Mouse (Mus musculus) intestine, embryonic 16.5 days (tissue): ENCODE results near the gene Nkiras2. TPM values are rescaled to one million over a fixed set of nuclear protein-coding genes. Genes with fewer than 3 reads are reported as not detected.
A peak's percentile ranks its signal among the peaks of the same experiment; 100 is the strongest.
"Not testable (repeated sequence)": the region's sequence is repeated elsewhere in the genome, so short reads cannot be mapped to it uniquely, and the experiment has no call there.

ENCODE experiments used
- ATAC-seq: fragments of 200-750 bp; cut with Nextera tagmentation; 2 replicates; pipeline ENCODE4 v1.8.0; 2017; ENCODE audit warnings: moderate TSS enrichment, moderate library complexity
- H3K27ac ChIP-seq: fragments of 300-500 bp; sonication (generic); 2 replicates; pipeline ENCODE4 v1.5.1; 2014; ENCODE audit warnings: mild to moderate bottlenecking, low read length
- H3K27me3 ChIP-seq: fragments of 300-500 bp; sonication (generic); replicated peaks from 2 replicates; pipeline ENCODE4 v1.6.1; 2014; ENCODE audit warnings: low read length, control low read depth, mixed read lengths; ENCODE audit not compliant: control insufficient read depth, insufficient read depth
- H3K36me3 ChIP-seq: fragments of 300-500 bp; sonication (generic); 2 replicates; pipeline ENCODE4 v1.6.1; 2014; ENCODE audit warnings: low read length, control low read depth; ENCODE audit not compliant: control insufficient read depth, insufficient read depth
- H3K4me1 ChIP-seq: fragments of 300-500 bp; sonication (generic); 2 replicates; pipeline ENCODE4 v1.6.1; 2014; ENCODE audit warnings: low read length, control low read depth, mixed read lengths; ENCODE audit not compliant: control insufficient read depth, insufficient read depth
- H3K4me2 ChIP-seq: fragments of 300-500 bp; sonication (generic); 2 replicates; pipeline ENCODE4 v1.6.1; 2014; ENCODE audit warnings: low read depth, low read length, control low read depth
- H3K4me3 ChIP-seq: fragments of 300-500 bp; sonication (generic); 2 replicates; pipeline ENCODE4 v1.5.1; 2014; ENCODE audit warnings: mild to moderate bottlenecking, low read length
- H3K9ac ChIP-seq: fragments of 300-500 bp; sonication (generic); 2 replicates; pipeline ENCODE4 v1.6.1; 2014; ENCODE audit warnings: low read depth, low read length
- H3K9me3 ChIP-seq: fragments of 300-500 bp; sonication (generic); 2 replicates; pipeline ENCODE4 v1.6.1; 2016; ENCODE audit warnings: low read length, control low read depth; ENCODE audit not compliant: control insufficient read depth
- WGBS: fragments of 180-500 bp; shearing (Covaris S2); extraction: QIAGEN DNeasy Blood & Tissue Kit; methylation state at CpG from one replicate; pipeline ENCODE4 v1.1.7; 2014; 5-methylcytosine and 5-hydroxymethylcytosine counted together
- polyA plus RNA-seq: library from polyadenylated mRNA; unstranded; fragments of >200 nt; fragmentation: Nextera tagmentation; extraction: Ambion mirVana; gene quantifications from 2 replicates; pipeline ENCODE4 v1.2.1, GENCODE M21; 2015

The Nkiras2 gene
- polyA plus RNA-seq, 1 experiment from 2014 or later: 80.8 TPM

- no peak overlapping the region for H3K4me2 ChIP-seq
- ATAC-seq: no peak
- H3K4me1 ChIP-seq: 0 out of 2 replicates have a peak, but pooled peaks cover 2% of the 10 kb centered on the region
- 0 out of 2 replicates have a peak overlapping the region, but pooled peaks have one; percentile 12 for H3K9ac ChIP-seq
- no peak overlapping the region for H3K27ac ChIP-seq
- peaks cover 3% of the 10 kb centered on the region; the same call in 1 of the 2 replicates for H3K36me3 ChIP-seq
- no peaks in the 10 kb centered on the region for H3K27me3 ChIP-seq
- WGBS: 77% methylated on average over 8 of the region's 8 CpGs
- no peaks in the 10 kb centered on the region for H3K9me3 ChIP-seq
- H3K4me3 ChIP-seq: no peak overlapping the region
These were observed 41.0 kb upstream of the Nkiras2 start for GRCm38 (mm10) chr11:100577852-100578599.

DNA sequence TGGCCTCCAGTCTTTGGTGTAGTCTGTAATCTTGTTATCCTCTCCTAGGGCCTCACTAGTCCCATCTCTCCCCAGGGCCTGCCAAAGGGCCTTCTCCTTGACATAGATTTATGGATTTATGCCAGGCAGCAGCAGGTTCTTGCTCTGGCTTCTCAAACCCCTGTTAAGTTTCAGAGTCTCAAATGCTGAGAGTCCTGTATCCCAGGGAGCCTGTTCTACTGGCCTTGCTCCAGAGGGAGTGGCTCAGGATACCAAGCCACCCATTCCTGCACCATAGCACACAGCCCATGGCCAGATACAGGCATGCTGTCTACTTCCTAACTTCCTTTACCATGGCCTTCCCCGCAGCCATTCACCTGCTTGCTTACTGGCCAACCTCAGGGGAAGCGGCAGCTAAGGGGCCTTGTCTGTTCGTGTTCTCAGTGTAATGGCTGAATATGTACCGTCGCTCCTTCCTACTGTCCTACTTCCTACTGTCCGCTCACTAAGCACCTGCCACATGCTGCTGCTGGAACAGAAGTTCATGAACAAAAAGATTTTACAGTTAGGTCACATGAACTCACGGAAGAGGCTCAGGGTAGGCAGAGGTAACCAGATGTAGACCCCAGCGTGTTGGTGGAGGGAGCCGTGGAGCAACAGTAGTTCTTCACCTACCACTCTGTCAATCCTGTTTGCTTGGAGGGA lies 39.8 kb upstream of the Nkiras2 start:
- H3K4me1 ChIP-seq: 0 out of 2 replicates have a peak, but pooled peaks cover 2% of the 10 kb centered on the region
- no peak for ATAC-seq
- H3K9me3 ChIP-seq: no peaks in the 10 kb centered on the region
- WGBS: 91% methylated on average over 9 of the region's 9 CpGs
- no peak overlapping the region for H3K9ac ChIP-seq
- H3K36me3 ChIP-seq: peaks cover 7% of the 10 kb centered on the region; the same call in 1 of the 2 replicates
- H3K4me2 ChIP-seq: no peak overlapping the region
- H3K27ac ChIP-seq: no peak overlapping the region
- no peaks in the 10 kb centered on the region for H3K27me3 ChIP-seq
- H3K4me3 ChIP-seq: no peak overlapping the region

GRCm38 (mm10) chr11:100580275-100580674 lies 38.8 kb upstream of the Nkiras2 start:
- Histone ChIP-seq H3K9ac (no peak overlapping the region), H3K27ac (no peak overlapping the region), H3K9me3 (no peaks in the 10 kb centered on the region), H3K36me3 (peaks cover 12% of the 10 kb centered on the region; the same call in 1 of the 2 replicates), H3K4me2 (no peak overlapping the region), H3K4me3 (no peak overlapping the region), H3K27me3 (no peaks in the 10 kb centered on the region), H3K4me1 (no peaks in the 10 kb centered on the region)
- no peak for ATAC-seq
- WGBS: 84% methylated on average over 13 of the region's 13 CpGs

GRCm38 (mm10) chr11:100581756-100582155 lies 37.3 kb upstream of the Nkiras2 start:
- Histone ChIP-seq H3K36me3 (peaks cover 16% of the 10 kb centered on the region; the same call in 1 of the 2 replicates), H3K4me3 (no peak overlapping the region), H3K27me3 (no peaks in the 10 kb centered on the region), H3K9ac (no peak overlapping the region), H3K27ac (no peak overlapping the region), H3K4me1 (no peaks in the 10 kb centered on the region), H3K4me2 (no peak overlapping the region), H3K9me3 (no peaks in the 10 kb centered on the region)
- 78% methylated on average over 4 of the region's 4 CpGs for WGBS
- ATAC-seq: peak; percentile 41; the same call in 1 of the 2 replicates

GRCm38 (mm10) chr11:100582413-100582812 lies 36.6 kb upstream of the Nkiras2 start:
- WGBS: 86% methylated on average over 1 of the region's 1 CpGs
- H3K9me3 ChIP-seq: not testable (repeated sequence)

DNA sequence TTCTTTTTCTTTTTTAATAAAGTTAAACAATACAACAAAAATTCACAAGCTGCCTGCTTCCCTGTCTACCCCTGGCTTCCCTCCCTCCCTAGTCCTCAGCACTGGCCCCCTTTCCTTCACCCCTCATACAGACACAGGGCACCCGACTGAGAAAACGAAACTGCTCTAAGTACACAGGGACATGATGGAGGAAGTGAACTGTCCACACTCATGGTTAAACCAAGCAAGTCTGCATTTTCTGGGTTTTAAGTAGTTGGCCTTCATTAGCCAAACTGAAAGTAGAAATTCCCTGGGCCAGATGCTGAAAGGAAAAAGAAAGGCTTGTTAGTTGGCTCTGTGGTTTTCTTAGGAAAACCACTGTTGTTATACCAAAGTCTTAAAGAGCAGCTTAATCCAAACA lies 36.2 kb upstream of the Nkiras2 start:
- 91% methylated on average over 2 of the region's 2 CpGs for whole genome bisulfite sequencing
- Histone ChIP-seq H3K36me3 (peaks cover 16% of the 10 kb centered on the region), H3K27ac (no peak overlapping the region), H3K4me2 (no peak overlapping the region), H3K9ac (no peak overlapping the region), H3K27me3 (no peaks in the 10 kb centered on the region), H3K9me3 (no peaks in the 10 kb centered on the region), H3K4me3 (no peak overlapping the region), H3K4me1 (no peaks in the 10 kb centered on the region)
- ATAC-seq: no peak

More at GRCm38 (mm10) chr11:100582413-100582812, 36.6 kb upstream of the Nkiras2 start:
- H3K4me1 ChIP-seq, H3K4me2 ChIP-seq, H3K27me3 ChIP-seq, H3K9ac ChIP-seq, ATAC-seq, H3K4me3 ChIP-seq, H3K27ac ChIP-seq: not testable (repeated sequence)
- peaks cover 16% of the 10 kb centered on the region for H3K36me3 ChIP-seq

DNA sequence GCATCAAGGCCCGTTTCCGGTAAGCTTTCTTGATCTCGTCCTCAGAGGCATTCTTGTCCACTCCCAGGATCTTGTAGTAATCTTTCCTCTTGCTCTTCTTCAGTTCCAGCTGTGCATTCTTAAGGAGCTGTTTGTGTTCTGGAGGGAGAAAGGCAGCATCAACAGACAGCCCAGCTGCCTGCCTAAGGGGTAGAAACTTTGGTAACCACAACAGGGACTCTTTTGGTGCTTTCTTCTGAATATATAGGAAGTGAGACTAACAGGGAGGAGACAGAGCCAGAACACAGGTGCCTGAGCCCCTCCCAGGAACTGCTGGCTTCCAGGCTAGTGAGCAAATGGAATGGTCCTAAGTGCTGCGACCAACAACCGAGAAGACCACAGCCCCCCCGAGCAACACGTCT lies 34.5 kb upstream of the Nkiras2 start:
- H3K36me3 ChIP-seq: peaks cover 23% of the 10 kb centered on the region
- no peak for ATAC-seq
- no peak overlapping the region for H3K4me3 ChIP-seq
- no peaks in the 10 kb centered on the region for H3K9me3 ChIP-seq
- no peaks in the 10 kb centered on the region for H3K27me3 ChIP-seq
- 89% methylated on average over 7 of the region's 7 CpGs for WGBS
- H3K4me1 ChIP-seq: no peaks in the 10 kb centered on the region
- no peak overlapping the region for H3K9ac ChIP-seq
- no peak overlapping the region for H3K4me2 ChIP-seq
- no peak overlapping the region for H3K27ac ChIP-seq

DNA sequence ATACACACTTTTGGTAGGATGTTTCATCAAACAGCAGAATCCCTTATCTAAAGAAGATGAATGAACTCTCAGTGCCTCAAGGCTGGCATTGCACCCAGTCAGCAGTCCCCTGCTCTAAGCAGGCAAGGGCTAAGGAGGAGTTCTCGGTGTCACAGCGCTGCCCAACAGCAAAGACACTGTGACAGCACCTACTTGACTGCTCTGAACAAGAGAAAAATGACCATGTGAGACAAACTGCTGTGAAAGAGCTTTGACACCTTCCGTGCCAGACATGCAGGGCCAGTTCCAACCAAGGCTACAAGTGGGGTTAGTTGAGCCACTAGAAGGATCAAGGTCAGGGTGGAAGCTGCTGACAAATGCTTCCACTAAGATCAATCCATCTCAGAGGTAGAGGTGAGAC lies 33.9 kb upstream of the Nkiras2 start:
- Histone ChIP-seq H3K4me2 (no peak overlapping the region), H3K4me1 (no peaks in the 10 kb centered on the region), H3K4me3 (no peak overlapping the region), H3K27ac (no peak overlapping the region), H3K36me3 (peaks cover 28% of the 10 kb centered on the region), H3K9me3 (no peaks in the 10 kb centered on the region), H3K27me3 (no peaks in the 10 kb centered on the region), H3K9ac (no peak overlapping the region)
- WGBS: 94% methylated on average over 3 of the region's 3 CpGs
- ATAC-seq: no peak

- no peaks in the 10 kb centered on the region for H3K27me3 ChIP-seq
- no peak for ATAC-seq
- no peaks in the 10 kb centered on the region for H3K4me1 ChIP-seq
- H3K36me3 ChIP-seq: peaks cover 35% of the 10 kb centered on the region
- no peak overlapping the region for H3K27ac ChIP-seq
- no peak overlapping the region for H3K4me3 ChIP-seq
- 100% methylated on average over 2 of the region's 2 CpGs for WGBS
- no peak overlapping the region for H3K4me2 ChIP-seq
- H3K9ac ChIP-seq: no peak overlapping the region
- H3K9me3 ChIP-seq: no peaks in the 10 kb centered on the region
These were observed 30.6 kb upstream of the Nkiras2 start for GRCm38 (mm10) chr11:100588462-100588861.
